Mouse (Mus musculus) kidney, postnatal 0 days (tissue): ENCODE data around the gene Grip2. TPM values are rescaled to one million over a fixed set of nuclear protein-coding genes. Genes with fewer than 3 reads are reported as not detected.

Source experiments
- ATAC-seq: fragments of 200-750 bp; cut with Nextera tagmentation; replicated peaks from 2 replicates; pipeline ENCODE4 v1.8.0; 2017; ENCODE audit warnings: low read depth, moderate number of reproducible peaks, moderate TSS enrichment, moderate library complexity; ENCODE audit not compliant: low FRiP score
- DNase-seq: peaks from one replicate; pipeline ENCODE4 v3.0.0-alpha.2; 2016; ENCODE audit warnings: low spot score
- H3K27ac ChIP-seq: fragments of 300-500 bp; sonication (generic); 2 replicates; pipeline ENCODE4 v1.5.1; 2014; ENCODE audit warnings: mild to moderate bottlenecking
- H3K27me3 ChIP-seq: fragments of 300-500 bp; sonication (generic); 2 replicates; pipeline ENCODE4 v1.6.1; 2014; ENCODE audit warnings: low read length, mixed read lengths; ENCODE audit not compliant: insufficient read depth
- H3K36me3 ChIP-seq: fragments of 300-500 bp; sonication (generic); 2 replicates; pipeline ENCODE4 v1.6.1; 2014; ENCODE audit warnings: low read length, mixed read lengths; ENCODE audit not compliant: insufficient read depth
- H3K4me1 ChIP-seq: fragments of 300-500 bp; sonication (generic); replicated peaks from 2 replicates; pipeline ENCODE4 v1.6.1; 2014; ENCODE audit warnings: antibody characterized with exemption, low read length, mixed read lengths; ENCODE audit not compliant: insufficient read depth
- H3K4me2 ChIP-seq: fragments of 300-500 bp; sonication (generic); 2 replicates; pipeline ENCODE4 v1.6.1; 2014; ENCODE audit warnings: mild to moderate bottlenecking, low read length, moderate library complexity, mixed read lengths
- H3K4me3 ChIP-seq: fragments of 300-500 bp; sonication (generic); replicated peaks from 2 replicates; pipeline ENCODE4 v1.5.1; 2014; ENCODE audit warnings: low read depth, low read length
- H3K9ac ChIP-seq: fragments of 300-500 bp; sonication (generic); 2 replicates; pipeline ENCODE4 v1.6.1; 2014; ENCODE audit warnings: low read depth, low read length
- H3K9me3 ChIP-seq: fragments of 300-500 bp; sonication (generic); replicated peaks from 2 replicates; pipeline ENCODE4 v1.6.1; 2016; ENCODE audit warnings: low read length, inconsistent platforms, mixed read lengths
- CTCF ChIP-seq: IDR thresholded peaks from 2 replicates; pipeline ENCODE4 v1.5.1; 2016; ENCODE audit warnings: antibody characterized with exemption, low read depth, mild to moderate bottlenecking, moderate library complexity
- WGBS: fragments of 180-500 bp; shearing (Covaris S2); extraction: QIAGEN DNeasy Blood & Tissue Kit; methylation state at CpG from one replicate; pipeline ENCODE4 v1.1.7; 2014; 5-methylcytosine and 5-hydroxymethylcytosine counted together
- polyA plus RNA-seq: library from polyadenylated mRNA; unstranded; fragments of >200 nt; fragmentation: Nextera tagmentation; extraction: Ambion mirVana; gene quantifications from 2 replicates; pipeline ENCODE4 v1.2.1, GENCODE M21; 2015

Gene Grip2
- polyA plus RNA-seq, 1 experiment from 2014 or later = 0.72 TPM

DNA sequence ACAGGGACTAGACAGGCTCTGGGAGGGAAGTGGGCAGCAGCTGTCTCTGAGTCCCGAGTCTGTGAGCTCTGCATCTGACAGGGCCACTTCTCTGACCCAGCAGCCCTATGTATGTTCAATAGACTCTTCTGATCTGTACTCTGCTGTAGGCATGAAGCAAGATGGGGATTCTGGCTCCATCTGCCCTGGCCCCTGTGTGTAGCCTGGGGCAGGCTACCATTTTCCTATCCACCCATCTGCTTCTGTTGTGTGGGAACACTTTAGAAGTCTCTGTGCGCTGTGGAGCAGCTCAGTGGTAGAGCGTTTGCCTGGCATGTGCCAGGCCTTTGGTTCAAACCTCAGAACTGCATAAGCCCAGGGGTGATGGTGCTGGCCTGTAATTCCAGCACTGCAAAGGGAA lies 108.4 kb downstream of the Grip2 start:
- no peaks in the 10 kb centered on the region for H3K9me3 ChIP-seq
- WGBS = 73% methylated on average over 3 of the region's 3 CpGs
- H3K4me1 ChIP-seq = peaks cover 25% of the 10 kb centered on the region
- no peak for ATAC-seq
- no peak for DNase-seq
- H3K4me2 ChIP-seq = no peak overlapping the region
- no peaks in the 10 kb centered on the region for H3K27me3 ChIP-seq
- no peak for TF ChIP-seq CTCF
- H3K27ac ChIP-seq = peak overlapping the region; percentile 73
- H3K36me3 ChIP-seq = peaks cover 14% of the 10 kb centered on the region
- H3K9ac ChIP-seq = no peak overlapping the region
- H3K4me3 ChIP-seq = no peak overlapping the region

DNA sequence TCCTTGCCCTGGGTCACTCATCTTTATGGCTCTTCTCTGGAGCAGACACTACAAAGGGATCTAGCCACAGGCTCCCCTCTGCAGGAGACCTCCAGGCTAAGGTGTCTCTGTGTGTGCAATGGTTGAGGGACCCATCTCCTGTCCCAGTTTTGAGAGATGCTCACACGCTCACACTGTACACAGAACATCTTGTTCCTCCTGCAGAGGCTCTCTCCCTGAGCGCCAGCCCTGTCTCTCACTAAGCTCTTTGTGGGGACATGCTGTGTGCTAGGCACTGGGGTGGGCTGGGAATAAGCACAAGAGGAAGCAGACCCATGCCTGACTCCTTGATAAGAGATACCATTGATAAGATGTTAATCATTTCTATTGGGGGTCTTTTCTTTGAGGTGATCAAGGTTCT lies 109.0 kb downstream of the Grip2 start:
- Histone ChIP-seq H3K4me2 (no peak overlapping the region), H3K4me1 (peaks cover 25% of the 10 kb centered on the region), H3K9me3 (no peaks in the 10 kb centered on the region), H3K9ac (no peak overlapping the region), H3K27ac (peak overlapping the region; percentile 73), H3K27me3 (no peaks in the 10 kb centered on the region), H3K4me3 (no peak overlapping the region), H3K36me3 (peaks cover 9% of the 10 kb centered on the region)
- WGBS = 90% methylated on average over 2 of the region's 2 CpGs
- TF ChIP-seq CTCF = no peak
- DNase-seq = no peak
- ATAC-seq = no peak

DNA sequence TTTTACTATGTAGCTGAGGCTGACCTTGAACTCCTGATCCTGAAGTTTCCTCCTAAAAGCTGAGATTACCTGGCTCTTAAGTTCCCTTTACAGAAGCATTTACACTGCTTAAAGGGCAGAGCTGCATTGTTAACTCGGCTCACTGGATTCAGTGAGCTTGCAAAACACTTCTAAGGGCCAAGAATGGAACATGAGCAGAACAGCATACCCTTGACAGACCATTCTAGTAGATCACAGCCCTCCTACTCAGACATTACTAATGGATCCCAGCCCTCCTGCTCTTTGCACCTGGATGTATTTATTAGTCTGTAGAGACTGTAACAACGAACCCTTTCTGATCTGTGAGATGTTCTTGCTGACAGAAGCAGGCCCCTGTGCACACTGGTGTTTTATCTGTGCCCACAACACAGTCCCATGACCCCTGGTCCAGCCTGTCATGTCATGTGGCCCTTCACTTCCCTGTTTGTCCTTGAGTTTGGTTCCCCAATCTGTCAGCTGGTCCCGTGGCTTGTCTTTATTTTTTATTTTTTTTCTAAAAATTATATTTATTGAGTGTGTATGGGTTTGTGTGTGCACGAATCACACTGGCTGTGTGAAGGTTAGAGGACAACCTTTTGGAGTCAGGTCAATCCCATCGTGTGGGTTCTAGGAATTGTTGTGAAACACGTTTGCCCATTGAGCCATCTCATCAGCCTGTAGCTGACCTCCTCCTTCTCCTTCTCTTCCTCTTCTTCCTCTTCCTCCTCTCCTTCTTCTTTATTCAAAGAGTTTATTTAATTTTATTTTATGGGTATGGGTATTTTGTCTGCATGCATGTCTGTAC lies 110.9 kb downstream of the Grip2 start:
- 75% methylated on average over 6 of the region's 6 CpGs for WGBS

DNA sequence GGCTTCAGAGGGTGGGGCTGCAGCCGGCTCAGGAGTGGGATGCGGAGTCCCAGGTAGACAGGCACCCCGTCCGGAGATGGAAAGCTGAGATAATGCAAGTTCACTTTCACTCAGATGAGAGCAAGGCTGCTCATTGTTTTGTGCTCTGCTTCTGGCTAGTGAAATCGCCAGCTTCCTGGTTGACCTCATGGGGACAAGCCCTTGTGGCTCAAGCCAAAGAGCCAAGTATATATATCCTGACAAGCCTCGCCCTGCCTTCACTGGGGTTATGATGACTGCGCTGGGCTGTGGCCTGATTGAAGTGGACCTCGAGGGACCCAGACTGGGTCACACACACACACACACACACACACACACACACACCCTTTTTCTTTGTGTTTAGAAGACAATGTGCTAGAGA lies 112.0 kb downstream of the Grip2 start:
- Histone ChIP-seq H3K36me3 (peaks cover 6% of the 10 kb centered on the region), H3K4me3 (no peak overlapping the region), H3K27me3 (no peaks in the 10 kb centered on the region), H3K9me3 (no peaks in the 10 kb centered on the region), H3K9ac (no peak overlapping the region), H3K4me1 (peaks cover 26% of the 10 kb centered on the region), H3K4me2 (no peak overlapping the region), H3K27ac (no peak overlapping the region)
- no peak for TF ChIP-seq CTCF
- ATAC-seq (no peak), DNase-seq (no peak)
- WGBS = 81% methylated on average over 8 of the region's 8 CpGs

More for the DNA sequence above, 110.9 kb downstream of the Grip2 start:
- Histone ChIP-seq H3K27ac (peak overlapping the region; percentile 48; the same call in 1 of the 2 replicates), H3K9me3 (no peaks in the 10 kb centered on the region), H3K4me1 (peaks cover 35% of the 10 kb centered on the region), H3K9ac (no peak overlapping the region), H3K4me2 (no peak overlapping the region), H3K4me3 (no peak overlapping the region), H3K36me3 (peaks cover 6% of the 10 kb centered on the region), H3K27me3 (no peaks in the 10 kb centered on the region)
- ATAC-seq (no peak), DNase-seq (no peak)
- TF ChIP-seq CTCF = no peak

DNA sequence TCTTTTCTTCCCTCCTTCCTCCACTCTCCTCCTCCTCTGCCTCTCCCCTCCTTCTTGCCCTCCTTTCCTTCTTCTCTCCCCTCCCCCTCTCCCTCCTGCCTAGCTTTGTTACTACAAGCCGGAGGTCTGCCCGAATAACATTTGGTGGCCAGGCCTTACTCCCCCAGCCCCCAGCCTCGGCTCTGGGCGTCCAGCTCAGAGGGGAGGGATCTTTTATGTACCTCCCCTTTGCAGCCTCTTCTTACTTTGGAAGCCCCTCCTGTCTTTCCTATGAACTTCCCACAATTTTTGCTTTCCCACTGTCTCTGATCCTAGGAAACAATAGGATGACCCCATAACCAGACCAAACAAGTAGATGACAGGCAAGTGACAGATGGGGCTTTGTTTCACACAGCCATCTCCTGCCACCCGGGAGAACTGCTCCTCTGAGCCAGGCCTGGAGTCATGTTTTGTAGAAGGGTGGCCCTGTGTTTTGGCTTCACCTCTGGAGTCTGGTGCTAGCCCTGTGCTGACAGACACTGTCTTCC lies 113.6 kb downstream of the Grip2 start:
- Histone ChIP-seq H3K4me2 (no peak overlapping the region), H3K36me3 (peaks cover 9% of the 10 kb centered on the region), H3K27me3 (no peaks in the 10 kb centered on the region), H3K4me3 (no peak overlapping the region), H3K9me3 (no peaks in the 10 kb centered on the region), H3K27ac (peak overlapping the region; percentile 57), H3K4me1 (peaks cover 10% of the 10 kb centered on the region), H3K9ac (0 out of 2 replicates have a peak overlapping the region, but pooled peaks have one; percentile 38)
- DNase-seq = no peak
- ATAC-seq = 0 out of 2 replicates have a peak, but pooled peaks have one; percentile 1
- TF ChIP-seq CTCF = no peak
- WGBS = 11% methylated on average over 5 of the region's 5 CpGs

DNA sequence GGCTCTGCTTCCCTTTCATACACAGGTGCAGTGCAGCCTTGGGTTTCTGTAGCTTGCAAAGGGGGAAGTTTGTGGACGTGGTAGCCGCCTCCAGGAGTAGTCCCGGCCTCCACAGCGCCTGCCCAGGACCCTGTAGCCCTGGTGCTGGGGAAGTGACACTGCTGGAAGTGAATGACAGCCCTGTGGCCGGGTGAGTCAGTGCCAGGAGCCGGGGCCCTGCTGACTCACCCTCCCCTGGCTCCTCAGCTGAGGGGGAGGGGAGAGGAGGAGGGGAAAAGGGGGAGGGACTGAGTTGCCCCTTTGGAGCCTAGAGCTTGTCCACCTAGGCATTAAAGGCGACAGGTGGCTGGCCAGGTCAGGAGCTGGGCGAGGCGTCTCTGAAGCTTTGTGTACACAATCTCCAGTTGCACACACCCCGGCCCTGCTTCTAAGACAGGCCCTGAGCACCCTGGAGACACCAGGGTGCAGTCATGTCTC lies 114.2 kb downstream of the Grip2 start:
- TF ChIP-seq CTCF = no peak
- Histone ChIP-seq H3K9ac (0 out of 2 replicates have a peak overlapping the region, but pooled peaks have one; percentile 38), H3K27me3 (no peaks in the 10 kb centered on the region), H3K9me3 (no peaks in the 10 kb centered on the region), H3K36me3 (peaks cover 14% of the 10 kb centered on the region), H3K4me2 (no peak overlapping the region), H3K4me1 (peaks cover 10% of the 10 kb centered on the region), H3K27ac (peak overlapping the region; percentile 57), H3K4me3 (no peak overlapping the region)
- peak; percentile 79 for ATAC-seq
- DNase-seq = peak; percentile 51
- 10% methylated on average over 10 of the region's 10 CpGs for WGBS
